Mouse (Mus musculus) embryonic fibroblast, embryonic 13.5 days (primary cell): Measurements from ENCODE around the gene Olfr38.

ENCODE experiments used
- CTCF ChIP-seq: IDR thresholded peaks from 2 replicates; pipeline ENCODE4 v1.5.1; 2011; ENCODE audit warnings: mild to moderate bottlenecking, control low read depth, low read length, moderate library complexity, borderline replicate concordance; ENCODE audit not compliant: insufficient read depth
- POLR2A ChIP-seq: IDR thresholded peaks from 2 replicates; pipeline ENCODE4 v1.6.1; 2011; ENCODE audit warnings: low read depth, mild to moderate bottlenecking, control low read depth, low read length, moderate library complexity

GRCm38 (mm10) chr6:42784793-42785192 is 28.6 kb downstream of the Olfr38 start, which contains the start of gene Olfr452:
- TF ChIP-seq CTCF (no peak), POLR2A (no peak)
